Mouse (Mus musculus): Measurements from ENCODE around the gene Fank1.

- TF ChIP-seq CTCF (IDR thresholded peaks at IDR 0.05; ENCODE audit: control insufficient read depth, insufficient read depth, insufficient read length): no peak
- TF ChIP-seq MYOD1 (IDR thresholded peaks at IDR 0.05; ENCODE audit: control insufficient read depth, insufficient read length, low read depth): no peak
These were observed 47.9 kb downstream of the Fank1 start for GRCm38 (mm10) chr7:133824579-133824978.
